Mouse (Mus musculus) thymus, adult 2 months (tissue): ENCODE measurements around the gene Camkv. TPM values are rescaled to one million over a fixed set of nuclear protein-coding genes. Genes with fewer than 3 reads are reported as not detected.

Experiments
- DNase-seq: peaks from one replicate; pipeline ENCODE4 v3.0.0; 2021
- H3K27ac ChIP-seq: fragments of 200-500 bp; 2 replicates; pipeline ENCODE4 v1.5.1; 2012; ENCODE audit warnings: low read length, control low read depth; ENCODE audit not compliant: control insufficient read depth, insufficient read depth
- H3K27me3 ChIP-seq: fragments of 200-500 bp; 2 replicates; pipeline ENCODE4 v1.6.1; 2012; ENCODE audit warnings: mild to moderate bottlenecking, low read length, moderate library complexity, mixed read lengths; ENCODE audit not compliant: control insufficient read depth, insufficient read depth
- H3K36me3 ChIP-seq: fragments of 200-500 bp; 2 replicates; pipeline ENCODE4 v1.6.1; 2012; ENCODE audit warnings: mild to moderate bottlenecking, low read length, moderate library complexity; ENCODE audit not compliant: control insufficient read depth, insufficient read depth
- H3K4me1 ChIP-seq: fragments of 200-500 bp; replicated peaks from 2 replicates; pipeline ENCODE4 v1.6.1; 2012; ENCODE audit warnings: low read length; ENCODE audit not compliant: control insufficient read depth, insufficient read depth
- H3K4me3 ChIP-seq: fragments of 200-500 bp; 2 replicates; pipeline ENCODE4 v1.5.1; 2012; ENCODE audit warnings: mild to moderate bottlenecking, low read length, control low read depth, moderate library complexity; ENCODE audit not compliant: control insufficient read depth, insufficient read depth
- CTCF ChIP-seq: fragments of 200-500 bp; IDR thresholded peaks from 2 replicates; pipeline ENCODE4 v1.5.1; 2012; ENCODE audit warnings: mild to moderate bottlenecking, control low read depth, low read length, moderate library complexity, borderline replicate concordance; ENCODE audit not compliant: control insufficient read depth, poor library complexity, insufficient read depth; ENCODE audit errors: extremely low read depth
- POLR2A ChIP-seq: fragments of 200-500 bp; IDR thresholded peaks from 2 replicates; pipeline ENCODE4 v1.6.1; 2012; ENCODE audit warnings: mild to moderate bottlenecking, low read length, control low read depth, moderate library complexity; ENCODE audit not compliant: control insufficient read depth, poor library complexity, insufficient read depth; ENCODE audit errors: extremely low read depth
- WGBS: fragments of 180-500 bp; shearing (Covaris S2); methylation state at CpG from one replicate; pipeline ENCODE4 v1.1.7; 2018; 5-methylcytosine and 5-hydroxymethylcytosine counted together
- polyA plus RNA-seq: library from polyadenylated mRNA; depleted of rRNA; stranded (reverse); fragments of >200 nt; gene quantifications from 2 replicates; pipeline ENCODE4 v1.2.3, GENCODE M21; 2012; rRNA removed

The Camkv gene
- polyA plus RNA-seq: 18.7 and 21.0 TPM in 2 replicates

DNA sequence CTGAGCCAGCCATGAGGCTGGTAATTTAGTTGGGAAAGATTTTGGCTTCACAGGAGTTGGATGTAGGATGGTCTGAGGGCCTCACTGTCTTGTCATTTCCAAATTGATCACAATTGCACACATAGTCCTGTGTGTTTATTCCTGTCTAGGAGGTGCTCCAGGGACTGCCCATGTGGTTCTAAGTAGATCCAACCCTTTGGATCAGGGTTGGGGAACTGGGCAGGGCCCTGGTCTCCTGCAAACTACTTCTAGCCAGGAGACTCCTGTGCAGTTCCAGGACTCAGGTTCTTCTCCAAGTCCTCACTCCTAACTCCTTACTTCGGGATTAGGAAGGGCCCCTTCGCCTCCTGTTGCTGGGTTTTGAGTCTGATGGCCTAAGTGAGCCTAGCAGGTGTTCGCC, at the start of gene Camkv:
Camkv (plus strand) TSS at position 301 of the 400 bp plus-strand sequence.
- TF ChIP-seq POLR2A: no peak
- Histone ChIP-seq H3K4me3 (peak within 1 kb of the TSS; percentile 41), H3K27ac (peak within 1 kb of the TSS; percentile 17; the same call in 1 of the 2 replicates), H3K36me3 (no peaks in the 10 kb centered on the region), H3K27me3 (no peaks in the 10 kb centered on the region), H3K4me1 (peaks cover 16% of the 10 kb centered on the region)
- no peak for DNase-seq
- 14% methylated on average over 3 of the region's 3 CpGs for WGBS

DNA sequence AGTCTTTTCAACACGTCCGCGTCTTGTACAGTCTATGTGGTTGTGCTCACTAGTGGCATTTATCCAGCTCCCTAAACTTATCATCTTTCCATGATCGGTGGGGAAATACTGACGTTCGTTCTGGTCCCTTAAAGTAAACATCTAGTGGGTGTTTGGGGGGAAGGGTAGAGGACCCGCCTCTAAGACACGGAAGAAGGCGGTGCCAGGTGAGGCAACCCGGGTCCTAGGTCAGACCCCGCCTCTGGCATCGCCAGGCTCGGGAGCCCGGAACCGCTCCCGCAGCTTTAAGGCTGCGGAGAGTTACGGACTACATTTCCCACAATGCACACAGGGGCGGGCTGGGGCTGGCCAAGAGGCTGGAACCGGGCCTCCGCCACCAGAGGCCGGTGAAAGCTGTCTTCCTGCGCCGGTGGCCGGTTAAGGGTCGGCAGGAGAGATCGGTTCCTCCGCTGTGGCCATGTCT, 47.6 kb upstream of the Camkv start, which contains the start of gene Mon1a:
Mon1a (plus strand) TSS at position 348 of the 463 bp plus-strand sequence.
- Histone ChIP-seq H3K27ac (peak within 1 kb of the TSS; percentile 39; the same call in 1 of the 2 replicates), H3K27me3 (no peaks in the 10 kb centered on the region), H3K36me3 (no peaks in the 10 kb centered on the region), H3K4me1 (peaks cover 7% of the 10 kb centered on the region), H3K4me3 (peak within 1 kb of the TSS; percentile 84)
- TF ChIP-seq CTCF: no peak
- peak; percentile 67 for TF ChIP-seq POLR2A
- peak; percentile 90 for DNase-seq
- WGBS: under 1% methylated on average over 28 of the region's 28 CpGs

DNA sequence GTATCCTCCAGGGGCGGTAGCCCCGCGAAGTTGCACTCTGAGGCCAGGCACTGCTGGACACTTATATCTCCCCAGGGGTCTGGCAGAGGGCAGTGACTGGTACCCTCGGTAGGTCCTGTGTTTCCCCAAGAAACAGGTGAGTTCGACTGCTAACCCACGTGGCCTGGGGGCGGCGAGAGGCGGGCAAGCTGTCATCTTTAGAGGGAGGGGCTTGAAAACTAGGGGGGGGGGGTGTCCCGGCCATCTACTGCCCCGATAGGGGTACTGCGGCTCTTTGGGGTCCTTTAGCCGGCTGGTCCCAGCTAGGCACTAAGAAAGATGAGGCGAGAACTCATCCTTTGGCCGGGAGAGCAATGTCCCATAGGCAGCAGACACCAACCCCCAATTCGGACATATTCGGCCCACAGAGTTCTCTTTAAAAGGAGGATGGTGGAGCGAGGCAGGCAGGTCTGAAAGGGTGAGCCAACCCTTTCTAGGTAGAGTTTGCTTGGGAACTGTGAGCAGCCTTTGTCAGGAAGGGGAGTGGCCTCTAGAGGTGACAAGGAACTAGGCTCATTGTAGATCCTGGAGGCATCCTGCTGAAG, 47.1 kb upstream of the Camkv start:
- under 1% methylated on average over 18 of the region's 18 CpGs for WGBS
- Histone ChIP-seq H3K4me1 (peaks cover 7% of the 10 kb centered on the region), H3K27ac (peak overlapping the region; percentile 39; the same call in 1 of the 2 replicates), H3K36me3 (no peaks in the 10 kb centered on the region), H3K4me3 (peak overlapping the region; percentile 84), H3K27me3 (no peaks in the 10 kb centered on the region)
- TF ChIP-seq CTCF: no peak
- no peak for TF ChIP-seq POLR2A
- DNase-seq: peak; percentile 39

DNA sequence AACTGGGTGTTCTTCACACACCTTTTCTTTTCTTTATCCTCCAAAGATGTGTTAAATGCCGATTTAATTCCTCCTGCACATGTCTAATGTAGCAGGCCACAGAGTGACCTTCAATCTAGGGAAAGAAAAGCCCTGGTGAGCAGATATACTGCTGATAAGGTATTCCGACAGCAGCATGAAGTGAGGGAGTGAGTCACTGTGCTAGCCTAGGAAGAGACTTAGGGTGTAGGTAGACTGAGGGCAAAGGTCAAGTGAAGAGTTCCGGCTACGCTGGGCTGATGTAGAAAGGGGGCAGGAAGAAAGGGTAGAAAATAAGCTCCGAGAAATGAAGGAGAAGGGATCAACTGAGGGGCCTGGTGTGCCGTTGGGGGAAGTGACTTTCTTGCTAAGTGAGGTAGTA, 45.2 kb upstream of the Camkv start:
- Histone ChIP-seq H3K4me1 (peaks cover 7% of the 10 kb centered on the region), H3K36me3 (no peaks in the 10 kb centered on the region), H3K27me3 (no peaks in the 10 kb centered on the region), H3K27ac (no peak overlapping the region), H3K4me3 (no peak overlapping the region)
- 94% methylated on average over 6 of the region's 6 CpGs for WGBS
- no peak for TF ChIP-seq CTCF
- no peak for TF ChIP-seq POLR2A
- DNase-seq: no peak

DNA sequence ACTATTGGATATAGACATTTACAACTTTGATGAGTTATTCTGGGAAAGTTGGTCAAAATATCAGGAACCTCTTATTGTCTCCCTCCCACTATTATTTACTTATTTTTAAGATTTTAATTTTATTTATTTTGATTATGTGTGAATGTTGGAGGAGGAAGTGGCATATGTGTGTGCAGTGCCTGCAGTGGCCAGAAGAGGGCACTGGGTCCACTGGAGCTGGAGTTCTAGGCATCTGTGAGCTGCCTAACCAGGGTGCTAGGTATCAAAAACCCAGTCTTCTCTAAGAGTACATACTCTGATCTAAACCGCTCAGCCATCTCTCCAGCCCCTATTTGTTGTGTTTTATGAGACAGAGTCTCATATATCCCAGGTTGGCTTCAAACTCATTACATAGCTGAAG, 44.5 kb upstream of the Camkv start:
- TF ChIP-seq POLR2A (no peak), CTCF (no peak)
- H3K27ac ChIP-seq: no peak overlapping the region
- no peaks in the 10 kb centered on the region for H3K36me3 ChIP-seq
- H3K4me3 ChIP-seq: no peak overlapping the region
- WGBS: 100% methylated on average over 1 of the region's 1 CpGs
- no peak for DNase-seq
- H3K4me1 ChIP-seq: peaks cover 7% of the 10 kb centered on the region
- no peaks in the 10 kb centered on the region for H3K27me3 ChIP-seq

DNA sequence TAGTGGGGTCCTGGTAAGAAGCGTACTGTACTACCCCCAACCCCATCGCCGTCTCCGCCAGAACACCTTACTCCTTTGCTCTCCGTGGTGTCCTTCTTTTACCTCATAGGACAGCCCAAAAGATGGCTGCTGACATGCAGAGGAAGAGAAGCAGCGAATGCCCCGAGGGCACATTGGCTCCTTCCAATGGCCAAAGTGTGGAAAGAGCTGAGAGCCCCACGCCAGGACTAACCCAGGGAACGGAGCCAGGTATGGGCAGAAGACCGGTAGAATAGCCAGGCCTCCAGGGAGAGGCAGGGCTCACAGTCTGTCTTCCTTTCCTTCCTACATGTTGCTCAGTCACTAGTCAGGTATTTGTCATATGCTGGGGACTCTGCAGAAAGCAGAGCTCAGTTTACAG, 36.9 kb upstream of the Camkv start:
- no peak overlapping the region for H3K4me3 ChIP-seq
- WGBS: 95% methylated on average over 10 of the region's 10 CpGs
- no peaks in the 10 kb centered on the region for H3K4me1 ChIP-seq
- no peak overlapping the region for H3K27ac ChIP-seq
- no peak for TF ChIP-seq CTCF
- TF ChIP-seq POLR2A: no peak
- no peak for DNase-seq
- peaks cover 10% of the 10 kb centered on the region for H3K36me3 ChIP-seq
- no peaks in the 10 kb centered on the region for H3K27me3 ChIP-seq

DNA sequence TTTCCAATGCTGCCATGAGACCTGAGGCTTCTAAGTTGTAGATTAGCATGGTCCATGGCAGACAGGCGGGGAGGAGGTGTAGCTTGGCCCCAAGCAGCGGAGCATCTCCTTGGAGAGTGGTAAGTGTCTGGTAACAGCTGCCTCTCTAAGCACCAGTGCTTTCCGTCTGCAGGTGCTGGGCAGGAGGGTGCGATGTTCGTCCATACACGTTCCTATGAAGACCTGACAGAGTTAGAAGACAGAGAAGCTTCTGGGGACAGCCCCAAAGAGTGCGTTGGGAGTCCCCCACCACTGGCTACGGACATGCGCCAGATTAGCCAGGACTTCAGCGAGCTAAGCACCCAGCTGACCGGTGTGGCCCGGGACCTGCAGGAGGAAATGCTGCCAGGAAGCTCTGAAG, 35.6 kb upstream of the Camkv start:
- H3K27ac ChIP-seq: no peak overlapping the region
- no peak overlapping the region for H3K4me3 ChIP-seq
- H3K27me3 ChIP-seq: no peaks in the 10 kb centered on the region
- WGBS: 92% methylated on average over 12 of the region's 12 CpGs
- no peaks in the 10 kb centered on the region for H3K4me1 ChIP-seq
- TF ChIP-seq CTCF (no peak), POLR2A (no peak)
- no peak for DNase-seq
- H3K36me3 ChIP-seq: peaks cover 10% of the 10 kb centered on the region
